Mouse (Mus musculus) embryonic facial prominence, embryonic 13.5 days (tissue): ENCODE measurements around the gene Mgarp. TPM values are rescaled to one million over a fixed set of nuclear protein-coding genes. Genes with fewer than 3 reads are reported as not detected.
"Not testable (repeated sequence)": the region's sequence is repeated elsewhere in the genome, so short reads cannot be mapped to it uniquely, and the experiment has no call there.

Source experiments
- ATAC-seq: fragments of 200-750 bp; cut with Nextera tagmentation; 2 replicates; pipeline ENCODE4 v1.8.0; 2017; ENCODE audit warnings: low read depth; ENCODE audit not compliant: insufficient number of reproducible peaks, insufficient read depth, low FRiP score, low TSS enrichment
- H3K27ac ChIP-seq: fragments of 300-500 bp; sonication (generic); 2 replicates; pipeline ENCODE4 v1.5.1; 2015; ENCODE audit warnings: moderate library complexity, mild to moderate bottlenecking, inconsistent platforms
- H3K27me3 ChIP-seq: fragments of 300-500 bp; sonication (generic); 2 replicates; pipeline ENCODE4 v1.6.1; 2015; ENCODE audit warnings: mild to moderate bottlenecking, inconsistent platforms
- H3K36me3 ChIP-seq: fragments of 300-500 bp; sonication (generic); 2 replicates; pipeline ENCODE4 v1.6.1; 2015; ENCODE audit warnings: mild to moderate bottlenecking, inconsistent platforms
- H3K4me1 ChIP-seq: fragments of 300-500 bp; sonication (generic); 2 replicates; pipeline ENCODE4 v1.6.1; 2015; ENCODE audit warnings: inconsistent platforms
- H3K4me2 ChIP-seq: fragments of 300-500 bp; sonication (generic); 2 replicates; pipeline ENCODE4 v1.6.1; 2015; ENCODE audit warnings: moderate library complexity, mild to moderate bottlenecking, inconsistent platforms
- H3K4me3 ChIP-seq: fragments of 300-500 bp; sonication (generic); 2 replicates; pipeline ENCODE4 v1.5.1; 2015; ENCODE audit warnings: mild to moderate bottlenecking, inconsistent platforms
- H3K9ac ChIP-seq: fragments of 300-500 bp; sonication (generic); 2 replicates; pipeline ENCODE4 v1.6.1; 2015; ENCODE audit warnings: mild to moderate bottlenecking, inconsistent platforms
- H3K9me3 ChIP-seq: fragments of 300-500 bp; sonication (generic); 2 replicates; pipeline ENCODE4 v1.6.1; 2016; ENCODE audit warnings: inconsistent platforms
- WGBS: fragments of 180-500 bp; shearing (Covaris S2); methylation state at CpG from one replicate; pipeline ENCODE4 v1.1.7; 2015; ENCODE audit warnings: mixed read lengths; 5-methylcytosine and 5-hydroxymethylcytosine counted together
- polyA plus RNA-seq: library from polyadenylated mRNA; unstranded; fragments of >200 nt; fragmentation: Nextera tagmentation; extraction: Ambion mirVana; gene quantifications from 2 replicates; pipeline ENCODE4 v1.2.1, GENCODE M21; 2015

The Mgarp gene
- polyA plus RNA-seq, 1 experiment from 2014 or later, result 7.0 TPM

DNA sequence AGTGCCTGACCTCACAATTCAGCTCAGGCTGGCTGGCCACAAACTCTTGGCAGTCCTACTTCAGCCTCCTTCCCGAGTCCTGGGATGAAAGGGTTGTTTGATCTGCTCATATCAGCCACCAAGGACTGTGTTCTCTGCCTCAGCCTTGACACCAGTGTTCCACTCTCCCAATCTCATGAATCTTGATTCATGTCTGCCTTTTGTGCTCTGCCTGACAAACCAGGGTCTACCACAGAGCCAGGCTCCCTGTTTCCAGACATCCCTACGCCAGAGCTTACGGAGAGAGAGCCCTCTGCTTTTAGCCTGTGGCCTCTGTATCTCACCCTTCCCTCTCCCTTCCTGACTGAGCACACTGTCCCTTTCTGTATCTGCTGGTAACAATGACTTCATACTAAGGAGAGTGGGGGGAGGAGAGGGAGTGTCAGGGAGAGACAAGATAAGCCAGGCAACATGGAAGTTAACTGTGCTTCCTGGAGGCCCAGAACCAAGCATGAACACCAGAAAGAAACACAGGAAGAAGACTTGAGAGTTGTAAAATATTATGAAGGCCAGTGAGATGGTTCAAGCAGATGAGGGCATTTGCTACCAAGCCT is 47.8 kb downstream of the Mgarp start:
- no peak overlapping the region for H3K9ac ChIP-seq
- no peak overlapping the region for H3K4me3 ChIP-seq
- no peaks in the 10 kb centered on the region for H3K9me3 ChIP-seq
- no peak overlapping the region for H3K4me2 ChIP-seq
- 29% methylated on average over 3 of the region's 3 CpGs for WGBS
- H3K27me3 ChIP-seq, result no peaks in the 10 kb centered on the region
- H3K36me3 ChIP-seq, result no peaks in the 10 kb centered on the region
- no peak overlapping the region for H3K27ac ChIP-seq
- no peaks in the 10 kb centered on the region for H3K4me1 ChIP-seq
- no peak for ATAC-seq

DNA sequence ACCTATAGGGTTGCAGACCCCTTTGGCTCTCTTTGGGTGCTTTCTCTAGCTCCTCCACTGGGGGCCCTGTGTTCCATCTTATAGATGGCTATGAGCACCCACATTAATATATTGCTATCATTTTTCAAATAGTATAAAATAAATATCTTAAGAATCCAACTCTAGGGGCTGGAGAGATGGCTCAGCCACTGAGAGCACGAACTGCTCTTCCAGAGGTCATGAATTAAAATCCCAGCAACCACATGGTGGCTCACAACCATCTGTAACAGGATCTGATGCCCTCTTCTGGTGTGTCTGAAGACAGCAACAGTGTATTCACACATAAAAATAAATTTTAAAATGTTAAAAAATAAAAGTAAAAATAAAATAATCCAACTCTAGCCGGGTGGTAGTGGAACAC is 51.5 kb downstream of the Mgarp start:
- WGBS, result 95% methylated on average over 2 of the region's 2 CpGs
- not testable (repeated sequence) for ATAC-seq

DNA sequence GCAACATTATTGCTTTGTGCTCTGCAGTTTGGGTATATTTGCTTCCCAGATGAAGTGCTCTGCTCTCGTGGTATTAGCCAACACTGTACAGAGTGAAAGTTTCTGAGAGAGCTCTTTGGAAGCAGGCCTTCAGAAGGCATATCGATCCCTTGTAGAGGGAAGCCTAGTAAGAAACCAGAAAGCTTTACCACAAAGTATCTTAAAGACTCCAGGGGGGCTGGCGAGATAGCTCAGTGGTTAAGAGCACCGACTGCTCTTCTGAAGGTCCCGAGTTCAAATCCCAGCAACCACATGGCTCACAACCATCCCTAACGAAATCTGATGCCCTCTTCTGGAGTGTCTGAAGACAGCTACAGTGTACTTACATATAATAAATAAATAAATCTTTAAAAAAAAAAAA is 52.4 kb downstream of the Mgarp start:
- not testable (repeated sequence) for H3K9me3 ChIP-seq, H3K36me3 ChIP-seq, H3K4me1 ChIP-seq, H3K27me3 ChIP-seq, H3K27ac ChIP-seq, H3K4me2 ChIP-seq, ATAC-seq, H3K4me3 ChIP-seq, H3K9ac ChIP-seq
- 88% methylated on average over 6 of the region's 6 CpGs for WGBS

More for the DNA sequence above, 51.5 kb downstream of the Mgarp start:
- H3K9ac ChIP-seq, H3K27ac ChIP-seq, H3K4me2 ChIP-seq, H3K9me3 ChIP-seq, H3K27me3 ChIP-seq, H3K4me3 ChIP-seq, H3K4me1 ChIP-seq, H3K36me3 ChIP-seq: not testable (repeated sequence)

DNA sequence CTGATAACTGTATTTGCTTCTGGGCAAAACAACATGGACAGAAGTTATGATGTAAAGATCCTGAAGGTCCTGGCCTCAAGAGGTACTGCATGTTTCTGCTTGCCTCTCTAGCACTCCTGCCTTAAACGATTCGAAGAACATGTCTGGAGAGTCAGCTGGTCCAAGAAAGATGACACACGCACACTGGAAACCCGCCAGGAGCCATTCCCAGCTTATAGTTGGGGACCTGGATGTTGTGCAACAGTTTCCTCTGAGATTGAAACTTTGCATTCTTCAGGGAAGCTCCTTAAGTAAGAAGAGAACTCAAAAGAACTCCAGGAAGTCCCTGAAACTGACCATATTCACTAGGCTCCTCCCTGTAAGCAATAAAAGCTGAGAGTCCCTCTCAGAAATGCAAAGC is 53.3 kb downstream of the Mgarp start:
- Histone ChIP-seq H3K9ac (no peak overlapping the region), H3K36me3 (no peaks in the 10 kb centered on the region), H3K9me3 (no peaks in the 10 kb centered on the region), H3K4me2 (no peak overlapping the region), H3K4me1 (peaks cover 10% of the 10 kb centered on the region; the same call in 1 of the 2 replicates), H3K27me3 (no peaks in the 10 kb centered on the region), H3K4me3 (no peak overlapping the region), H3K27ac (no peak overlapping the region)
- WGBS, result 83% methylated on average over 4 of the region's 4 CpGs
- ATAC-seq, result no peak

DNA sequence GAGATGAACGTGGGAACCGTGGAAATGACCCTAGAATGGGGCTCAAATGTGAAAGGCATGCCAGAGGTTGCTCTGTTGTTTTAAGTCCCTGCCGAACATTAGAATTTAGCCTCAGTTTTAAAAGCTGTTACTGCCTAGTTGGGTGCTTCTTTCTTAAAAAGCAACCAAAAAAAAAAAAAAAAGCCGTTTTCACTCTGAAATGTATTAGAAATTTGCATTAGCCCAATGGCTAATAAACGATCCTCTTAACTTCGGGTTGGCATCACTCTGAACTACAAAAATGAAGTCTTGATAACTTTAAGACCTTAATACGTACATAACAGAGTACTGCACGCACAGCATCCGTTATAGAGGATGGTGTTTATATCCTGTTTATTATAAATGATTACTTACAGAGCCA is 54.4 kb downstream of the Mgarp start:
- peak overlapping the region; percentile 88 for H3K4me3 ChIP-seq
- H3K9me3 ChIP-seq, result no peaks in the 10 kb centered on the region
- 6% methylated on average over 9 of the region's 9 CpGs for WGBS
- peak overlapping the region; percentile 95 for H3K27ac ChIP-seq
- ATAC-seq, result no peak
- H3K27me3 ChIP-seq, result no peaks in the 10 kb centered on the region
- peak overlapping the region; percentile 92 for H3K4me2 ChIP-seq
- H3K36me3 ChIP-seq, result no peaks in the 10 kb centered on the region
- peak overlapping the region; percentile 88 for H3K9ac ChIP-seq
- H3K4me1 ChIP-seq, result peaks cover 11% of the 10 kb centered on the region; the same call in 1 of the 2 replicates

DNA sequence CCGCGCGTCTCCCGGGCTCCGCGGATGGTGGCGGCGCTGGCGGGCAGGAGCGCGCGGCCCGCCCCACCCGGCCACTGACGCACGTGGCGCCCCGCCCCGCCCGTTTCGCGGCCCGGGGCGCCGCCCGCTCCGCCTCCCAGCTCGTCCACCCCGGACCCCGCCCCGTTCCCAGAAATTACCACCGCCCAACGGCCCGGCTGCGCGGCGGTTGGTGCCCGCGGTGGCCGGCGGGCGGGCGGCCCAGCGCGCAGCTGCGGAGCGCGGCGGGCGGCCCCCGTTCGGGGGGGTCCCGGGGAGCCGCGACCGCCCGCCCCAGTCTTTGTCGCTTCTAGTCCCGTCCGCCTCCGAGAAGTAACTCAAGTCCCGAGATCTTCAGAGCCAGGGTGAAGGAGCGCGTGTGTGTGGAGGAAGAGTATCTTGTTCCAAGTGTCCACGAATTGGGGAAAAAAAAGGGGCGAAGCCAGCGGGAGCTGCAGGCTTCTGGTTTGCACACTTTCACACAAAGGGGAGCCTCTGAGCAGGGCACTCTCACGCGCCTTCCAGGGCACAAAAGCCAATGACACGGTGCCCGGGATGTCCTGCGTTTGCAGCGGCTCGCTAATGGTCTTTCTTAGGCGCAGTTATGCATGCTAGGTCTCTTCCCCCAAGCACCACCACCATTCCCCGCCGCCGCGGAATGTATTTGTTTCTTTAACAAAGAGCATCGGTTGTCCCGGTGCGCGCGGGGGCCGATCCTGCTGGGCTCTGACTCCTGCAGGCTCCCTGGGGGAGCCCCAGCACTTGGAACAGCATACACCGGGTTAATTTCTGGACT is 55.1 kb downstream of the Mgarp start:
- H3K36me3 ChIP-seq, result no peaks in the 10 kb centered on the region
- H3K4me1 ChIP-seq, result peaks cover 11% of the 10 kb centered on the region; the same call in 1 of the 2 replicates
- H3K9me3 ChIP-seq, result no peaks in the 10 kb centered on the region
- peak overlapping the region; percentile 88 for H3K4me3 ChIP-seq
- under 1% methylated on average over 76 of the region's 86 CpGs for WGBS
- no peaks in the 10 kb centered on the region for H3K27me3 ChIP-seq
- H3K9ac ChIP-seq, result peak overlapping the region; percentile 88
- peak overlapping the region; percentile 92 for H3K4me2 ChIP-seq
- H3K27ac ChIP-seq, result peak overlapping the region; percentile 95
- peak; percentile 81 for ATAC-seq

DNA sequence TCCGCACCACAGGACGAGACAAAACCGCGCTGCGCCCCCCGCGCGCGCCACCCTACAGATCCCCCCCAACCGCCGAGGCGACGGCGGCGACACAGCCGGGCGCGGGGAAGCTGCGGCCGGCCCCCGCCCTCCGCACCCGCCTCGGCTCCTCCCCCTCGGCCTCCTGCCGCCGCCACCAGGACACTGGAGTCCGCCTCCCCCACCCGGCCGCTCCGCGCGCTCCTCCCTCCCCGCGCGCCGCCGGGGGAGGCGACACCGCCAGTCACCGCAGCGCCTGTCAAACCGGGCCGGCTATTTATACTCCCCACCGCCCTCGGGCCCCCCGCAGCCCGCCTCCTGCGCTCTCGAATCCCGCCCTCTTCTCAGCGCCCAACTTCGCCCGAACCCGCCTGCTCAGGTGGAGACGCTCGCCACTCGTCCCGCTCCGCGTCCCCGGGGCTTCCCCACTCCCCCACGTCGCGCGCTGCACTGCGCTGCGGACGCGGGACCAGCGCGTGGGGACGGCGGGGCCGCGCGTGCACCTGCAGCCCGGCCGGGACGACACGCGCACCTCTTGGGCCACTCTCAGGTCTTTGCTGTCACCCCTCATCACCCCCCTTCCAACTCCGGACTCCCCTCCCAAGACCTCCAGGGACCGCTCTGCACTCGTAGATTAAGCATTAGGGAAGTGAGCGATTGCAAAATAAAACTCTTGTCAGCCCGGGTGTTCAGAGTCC is 55.8 kb downstream of the Mgarp start, which contains the start of gene Elf2:
TSS of gene Elf2 (minus strand) at position 112 of the 716 bp plus-strand sequence.
- Histone ChIP-seq H3K4me2 (peak within 1 kb of the TSS; percentile 92), H3K27me3 (no peaks in the 10 kb centered on the region)

DNA sequence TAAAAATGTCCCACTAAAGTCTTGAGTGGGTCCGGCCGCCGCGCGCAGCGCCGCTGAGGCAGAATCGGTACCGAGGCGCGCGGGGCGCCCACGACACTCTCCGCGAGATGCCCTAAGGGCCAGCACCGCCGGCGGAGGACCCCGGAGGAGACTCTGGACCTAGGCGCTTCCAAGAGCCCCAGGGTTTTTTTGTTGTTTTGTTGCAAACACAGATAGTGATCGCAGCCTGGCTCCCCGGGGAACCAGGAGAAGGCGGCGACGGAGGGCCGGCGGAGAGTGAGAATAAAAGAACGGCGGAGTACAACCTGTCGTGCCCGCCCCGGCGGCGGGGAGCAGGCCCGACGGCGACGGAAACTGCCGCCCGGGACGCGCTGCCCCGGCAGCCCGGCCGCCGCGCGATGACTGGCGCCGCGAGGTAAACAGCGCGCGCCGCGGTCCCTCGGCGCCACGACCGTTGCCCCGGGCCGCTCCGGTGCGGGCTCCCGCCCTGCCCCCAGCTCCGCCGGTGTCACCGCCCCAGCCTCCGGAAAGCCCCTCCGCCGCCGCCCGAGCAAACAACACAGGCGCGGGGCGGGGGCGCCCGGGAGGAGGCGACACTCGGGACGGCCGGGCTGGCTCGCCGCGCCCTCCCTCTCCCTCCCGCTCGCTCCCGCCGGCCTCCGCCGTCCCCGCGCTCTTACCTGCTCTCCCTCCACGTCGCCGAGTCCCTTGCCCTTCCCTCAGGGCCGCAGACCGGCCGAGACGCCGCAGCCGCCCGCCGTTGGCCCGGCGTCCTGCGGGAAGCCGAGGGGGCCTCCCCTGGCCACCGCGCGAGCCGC is 56.6 kb downstream of the Mgarp start:
- H3K9ac ChIP-seq, result peak overlapping the region; percentile 88
- H3K4me3 ChIP-seq, result peak overlapping the region; percentile 88
- peak overlapping the region; percentile 92 for H3K4me2 ChIP-seq
- H3K4me1 ChIP-seq, result peaks cover 11% of the 10 kb centered on the region; the same call in 1 of the 2 replicates
- no peaks in the 10 kb centered on the region for H3K27me3 ChIP-seq
- ATAC-seq, result peak; percentile 3; the same call in 1 of the 2 replicates
- H3K9me3 ChIP-seq, result no peaks in the 10 kb centered on the region
- no peaks in the 10 kb centered on the region for H3K36me3 ChIP-seq
- under 1% methylated on average over 102 of the region's 113 CpGs for WGBS
- H3K27ac ChIP-seq, result peak overlapping the region; percentile 95

More for the DNA sequence above, 55.8 kb downstream of the Mgarp start, which contains the start of gene Elf2:
- Histone ChIP-seq H3K4me3 (peak within 1 kb of the TSS; percentile 88), H3K36me3 (no peaks in the 10 kb centered on the region), H3K9me3 (no peaks in the 10 kb centered on the region), H3K4me1 (peaks cover 11% of the 10 kb centered on the region; the same call in 1 of the 2 replicates), H3K9ac (peak within 1 kb of the TSS; percentile 88), H3K27ac (peak within 1 kb of the TSS; percentile 95)
- WGBS, result under 1% methylated on average over 72 of the region's 87 CpGs
- ATAC-seq, result peak; percentile 77

DNA sequence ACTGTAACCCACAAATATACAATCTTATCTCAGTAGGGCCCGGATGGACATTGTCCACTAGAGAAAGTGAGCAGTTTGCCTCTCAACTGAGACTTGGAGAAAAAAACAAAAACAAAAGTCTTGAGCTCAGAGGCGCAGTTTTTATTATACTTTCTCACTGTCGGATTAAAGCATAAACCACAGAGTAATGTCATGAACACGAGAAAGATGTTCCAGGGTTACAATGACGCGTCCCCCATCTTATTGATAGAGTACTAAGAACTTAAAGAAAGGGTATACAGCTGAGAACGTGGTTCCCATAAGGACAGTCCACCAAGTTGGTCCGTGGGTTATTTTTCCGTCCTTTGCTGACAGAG is 57.2 kb downstream of the Mgarp start:
- H3K9ac ChIP-seq, result peak overlapping the region; percentile 88
- no peaks in the 10 kb centered on the region for H3K27me3 ChIP-seq
- H3K36me3 ChIP-seq, result no peaks in the 10 kb centered on the region
- ATAC-seq, result no peak
- H3K27ac ChIP-seq, result no peak overlapping the region
- H3K4me3 ChIP-seq, result peak overlapping the region; percentile 88
- WGBS, result 3% methylated on average over 9 of the region's 9 CpGs
- H3K9me3 ChIP-seq, result no peaks in the 10 kb centered on the region
- H3K4me1 ChIP-seq, result peaks cover 11% of the 10 kb centered on the region; the same call in 1 of the 2 replicates
- H3K4me2 ChIP-seq, result peak overlapping the region; percentile 92
